ENCODE assay signal across 15 mouse cellular contexts in the genomic region with DNA sequence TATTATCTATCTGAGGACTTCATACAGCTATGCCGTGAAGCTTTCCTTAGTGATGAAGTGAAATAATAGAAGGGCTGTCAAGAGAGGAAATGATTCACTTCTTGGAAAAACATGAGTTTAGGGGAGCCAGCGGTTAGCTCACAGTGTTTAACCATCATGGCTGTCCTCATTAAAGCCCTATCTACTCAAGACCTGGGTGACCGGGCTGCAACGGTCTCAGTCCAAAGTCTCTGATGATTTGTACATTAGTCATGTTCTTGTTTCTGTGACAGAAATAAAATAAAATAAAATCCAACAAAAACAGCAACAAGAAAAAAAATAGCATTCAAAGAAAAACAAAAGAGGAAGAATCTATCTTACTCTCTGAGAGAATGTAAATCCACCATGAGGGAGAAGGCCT.
"Had no signal": no experiment of that assay in that cellular context is flagged by ENCODE, and none has a peak within 500 bp of the region (broad histone marks: within the 10 kb centered on the region; RNA-seq: fewer than 3 reads in every experiment).

No protein-coding gene starts in this region.

- H3K9ac ChIP-seq: limb, embryonic 12.5 days; liver, embryonic 13.5 days; liver, postnatal 0 days; lung, embryonic 15.5 days; midbrain, embryonic 13.5 days; neural tube, embryonic 15.5 days; stomach, embryonic 15.5 days had no signal

- H3K4me3 ChIP-seq: limb, embryonic 12.5 days; liver, embryonic 13.5 days; lung, embryonic 15.5 days; midbrain, embryonic 13.5 days; neural tube, embryonic 15.5 days; stomach, embryonic 15.5 days had no signal

- DNase-seq: kidney, postnatal 25 days; layer of hippocampus, adult 9-11 months; layer of hippocampus, postnatal 36 days; liver; liver, embryonic 13.5 days; liver, postnatal 0 days; lung, postnatal 14 days; right cerebral cortex, postnatal 4 days; thymus, adult 2 months; thymus, postnatal 36 days had no signal

- H3K4me1 ChIP-seq: limb, embryonic 12.5 days; liver, embryonic 13.5 days; lung, embryonic 15.5 days; midbrain, embryonic 13.5 days; neural tube, embryonic 15.5 days; stomach, embryonic 15.5 days had no signal

- H3K36me3 ChIP-seq: limb, embryonic 12.5 days; liver, embryonic 13.5 days; lung, embryonic 15.5 days; midbrain, embryonic 13.5 days; neural tube, embryonic 15.5 days; stomach, embryonic 15.5 days had no signal

- H3K27ac ChIP-seq: limb, embryonic 12.5 days; liver, embryonic 13.5 days; lung, embryonic 15.5 days; midbrain, embryonic 13.5 days; neural tube, embryonic 15.5 days; stomach, embryonic 15.5 days had no signal

- H3K4me2 ChIP-seq: limb, embryonic 12.5 days; liver, embryonic 13.5 days; lung, embryonic 15.5 days; midbrain, embryonic 13.5 days; neural tube, embryonic 15.5 days; stomach, embryonic 15.5 days had no signal

- H3K27me3 ChIP-seq: limb, embryonic 12.5 days; liver, embryonic 13.5 days; lung, embryonic 15.5 days; midbrain, embryonic 13.5 days; neural tube, embryonic 15.5 days; stomach, embryonic 15.5 days had no signal

- ATAC-seq: liver, postnatal 0 days; midbrain, embryonic 13.5 days had no signal

- H3K9me3 ChIP-seq: limb, embryonic 12.5 days; liver, embryonic 13.5 days; lung, embryonic 15.5 days; midbrain, embryonic 13.5 days; neural tube, embryonic 15.5 days; stomach, embryonic 15.5 days had no signal
